Mouse (Mus musculus) kidney, embryonic 15.5 days (tissue): Measurements from ENCODE around the gene Dusp15. TPM values are rescaled to one million over a fixed set of nuclear protein-coding genes. Genes with fewer than 3 reads are reported as not detected.

Experiments used
- ATAC-seq: fragments of 200-750 bp; cut with Nextera tagmentation; replicated peaks from 2 replicates; pipeline ENCODE4 v1.8.0; 2017; ENCODE audit warnings: moderate TSS enrichment; ENCODE audit not compliant: low FRiP score
- H3K27ac ChIP-seq: fragments of 300-500 bp; sonication (generic); 2 replicates; pipeline ENCODE4 v1.5.1; 2015; ENCODE audit warnings: mild to moderate bottlenecking, inconsistent platforms
- H3K27me3 ChIP-seq: fragments of 300-500 bp; sonication (generic); 2 replicates; pipeline ENCODE4 v1.6.1; 2015; ENCODE audit warnings: inconsistent platforms
- H3K36me3 ChIP-seq: fragments of 300-500 bp; sonication (generic); 2 replicates; pipeline ENCODE4 v1.6.1; 2015; ENCODE audit warnings: inconsistent platforms
- H3K4me1 ChIP-seq: fragments of 300-500 bp; sonication (generic); 2 replicates; pipeline ENCODE4 v1.6.1; 2015; ENCODE audit warnings: inconsistent platforms
- H3K4me2 ChIP-seq: fragments of 300-500 bp; sonication (generic); 2 replicates; pipeline ENCODE4 v1.6.1; 2015; ENCODE audit warnings: moderate library complexity, mild to moderate bottlenecking, inconsistent platforms
- H3K4me3 ChIP-seq: fragments of 300-500 bp; sonication (generic); replicated peaks from 2 replicates; pipeline ENCODE4 v1.5.1; 2015; ENCODE audit warnings: mild to moderate bottlenecking, inconsistent platforms
- H3K9ac ChIP-seq: fragments of 300-500 bp; sonication (generic); 2 replicates; pipeline ENCODE4 v1.6.1; 2015; ENCODE audit warnings: mild to moderate bottlenecking, inconsistent platforms
- H3K9me3 ChIP-seq: fragments of 300-500 bp; sonication (generic); replicated peaks from 2 replicates; pipeline ENCODE4 v1.6.1; 2016; ENCODE audit warnings: inconsistent platforms
- WGBS: fragments of 180-500 bp; shearing (Covaris S2); methylation state at CpG from one replicate; pipeline ENCODE4 v1.1.7; 2015; ENCODE audit warnings: mixed read lengths; 5-methylcytosine and 5-hydroxymethylcytosine counted together
- polyA plus RNA-seq: library from polyadenylated mRNA; unstranded; fragments of >200 nt; fragmentation: Nextera tagmentation; extraction: Ambion mirVana; gene quantifications from 2 replicates; pipeline ENCODE4 v1.2.1, GENCODE M21; 2015

Gene Dusp15
- polyA plus RNA-seq, 1 experiment from 2014 or later: 3.1 TPM

DNA sequence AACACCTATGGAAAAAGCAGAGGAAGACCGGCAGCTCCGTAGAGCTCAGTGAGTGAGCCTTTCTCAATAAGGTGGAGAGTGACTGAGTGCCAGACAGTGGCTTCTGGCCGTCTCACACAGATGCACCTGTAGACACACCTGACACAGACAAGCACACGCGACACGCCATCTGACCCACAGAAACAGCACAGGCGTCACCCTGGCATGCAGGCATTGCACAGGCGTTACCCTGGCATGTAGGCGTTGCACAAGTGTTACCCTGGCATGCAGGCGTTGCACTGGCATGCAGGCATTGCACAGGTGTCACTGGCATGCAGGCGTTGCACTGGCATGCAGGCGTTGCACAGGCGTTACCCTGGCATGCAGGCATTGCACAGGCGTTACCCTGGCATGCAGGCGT lies 50.2 kb downstream of the Dusp15 start:
- no peaks in the 10 kb centered on the region for H3K9me3 ChIP-seq
- H3K27me3 ChIP-seq: no peaks in the 10 kb centered on the region
- H3K27ac ChIP-seq: no peak overlapping the region
- H3K36me3 ChIP-seq: peaks cover 3% of the 10 kb centered on the region; the same call in 1 of the 2 replicates
- peaks cover 39% of the 10 kb centered on the region for H3K4me1 ChIP-seq
- no peak overlapping the region for H3K4me3 ChIP-seq
- ATAC-seq: no peak
- no peak overlapping the region for H3K4me2 ChIP-seq
- H3K9ac ChIP-seq: no peak overlapping the region
- WGBS: 92% methylated on average over 15 of the region's 15 CpGs

DNA sequence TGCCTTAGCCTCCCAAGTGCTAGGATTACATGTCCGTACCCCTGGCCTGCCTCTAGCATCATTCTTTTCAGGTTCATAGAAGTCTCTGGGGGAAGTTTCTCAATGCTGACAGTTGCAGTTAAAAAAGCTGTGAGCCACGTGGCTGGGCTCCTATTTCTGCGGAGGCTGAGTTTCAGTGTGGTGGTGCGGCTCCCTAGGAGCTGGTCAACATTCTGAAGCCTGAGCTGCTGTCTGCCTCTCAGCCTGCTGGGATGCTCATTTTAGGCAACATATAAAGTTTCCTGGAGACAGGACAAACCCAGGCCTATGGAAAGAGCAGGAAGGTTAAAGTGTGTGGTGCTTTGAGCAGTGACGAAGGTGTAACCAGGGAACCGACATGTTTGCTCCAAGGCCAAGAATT lies 52.5 kb downstream of the Dusp15 start:
- H3K9me3 ChIP-seq: no peaks in the 10 kb centered on the region
- H3K4me1 ChIP-seq: peaks cover 21% of the 10 kb centered on the region
- H3K27ac ChIP-seq: 0 out of 2 replicates have a peak overlapping the region, but pooled peaks have one; percentile 6
- no peak overlapping the region for H3K9ac ChIP-seq
- H3K27me3 ChIP-seq: no peaks in the 10 kb centered on the region
- no peak for ATAC-seq
- no peak overlapping the region for H3K4me2 ChIP-seq
- 55% methylated on average over 6 of the region's 6 CpGs for WGBS
- no peak overlapping the region for H3K4me3 ChIP-seq
- H3K36me3 ChIP-seq: peaks cover 26% of the 10 kb centered on the region

DNA sequence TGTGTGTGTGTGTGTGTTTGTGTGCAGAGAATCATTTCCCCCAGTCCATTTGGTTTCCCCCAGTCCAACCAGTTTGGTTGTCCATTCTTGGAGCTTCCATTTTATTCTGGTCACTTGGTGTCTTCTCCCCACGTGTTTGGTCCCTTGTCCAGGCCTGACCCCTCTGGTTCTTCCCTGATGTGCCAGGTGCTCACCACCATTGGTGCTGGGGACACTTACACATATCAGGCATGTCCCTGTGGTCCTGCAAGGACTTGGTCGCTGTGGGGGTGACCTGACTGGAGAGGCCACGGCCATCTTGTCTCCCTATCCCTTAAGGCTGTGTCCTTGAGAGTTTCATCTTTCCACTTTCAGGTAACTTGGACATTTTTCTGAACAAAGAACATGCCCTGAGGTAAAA lies 54.6 kb downstream of the Dusp15 start:
- no peak overlapping the region for H3K9ac ChIP-seq
- no peaks in the 10 kb centered on the region for H3K9me3 ChIP-seq
- WGBS: 88% methylated on average over 3 of the region's 3 CpGs
- H3K36me3 ChIP-seq: peaks cover 47% of the 10 kb centered on the region
- H3K4me3 ChIP-seq: no peak overlapping the region
- ATAC-seq: no peak
- no peak overlapping the region for H3K27ac ChIP-seq
- no peak overlapping the region for H3K4me2 ChIP-seq
- peaks cover 4% of the 10 kb centered on the region; the same call in 1 of the 2 replicates for H3K4me1 ChIP-seq
- no peaks in the 10 kb centered on the region for H3K27me3 ChIP-seq

DNA sequence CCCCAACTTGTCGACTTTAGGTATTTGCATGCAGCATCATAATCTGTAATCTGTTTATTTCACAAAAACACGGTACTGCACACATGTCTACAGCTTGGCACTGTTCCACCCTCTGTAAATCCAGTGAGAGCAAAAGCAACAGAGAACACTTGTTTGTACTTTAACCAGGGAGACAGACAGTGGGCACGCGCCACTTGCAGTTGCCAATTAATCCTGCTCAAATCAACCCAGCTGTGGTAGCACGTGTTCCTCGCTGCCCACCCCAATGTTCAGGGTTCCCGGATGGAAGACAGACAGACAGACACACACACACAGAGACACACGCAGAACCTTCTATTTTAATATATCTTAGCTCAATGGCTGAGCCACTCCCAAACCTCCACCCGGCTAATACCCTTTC lies 55.7 kb downstream of the Dusp15 start:
- H3K9ac ChIP-seq: no peak overlapping the region
- H3K36me3 ChIP-seq: peaks cover 57% of the 10 kb centered on the region
- H3K4me2 ChIP-seq: no peak overlapping the region
- ATAC-seq: no peak
- WGBS: 92% methylated on average over 9 of the region's 9 CpGs
- H3K27ac ChIP-seq: no peak overlapping the region
- no peak overlapping the region for H3K4me3 ChIP-seq
- H3K27me3 ChIP-seq: no peaks in the 10 kb centered on the region
- no peaks in the 10 kb centered on the region for H3K4me1 ChIP-seq
- H3K9me3 ChIP-seq: no peaks in the 10 kb centered on the region

Other genes with a start within 250 kb of the Dusp15 start
- 133 and 143 TPM in 2 replicates for gene Id1, start 215.4 kb downstream of the Dusp15 start, polyA plus RNA-seq
- gene Cox4i2, start 197.5 kb downstream of the Dusp15 start, polyA plus RNA-seq: 16.4 and 20.9 TPM in 2 replicates
- 99.5 and 106 TPM in 2 replicates for gene Bcl2l1, start 120.0 kb downstream of the Dusp15 start, polyA plus RNA-seq
- gene Tpx2, start 103.7 kb downstream of the Dusp15 start, polyA plus RNA-seq: 88.5 and 98.2 TPM in 2 replicates
- gene Mylk2, start 40.3 kb downstream of the Dusp15 start, polyA plus RNA-seq: 0.43 and 0.77 TPM in 2 replicates
- 5.1 and 6.9 TPM in 2 replicates for gene Foxs1, start 18.5 kb downstream of the Dusp15 start, polyA plus RNA-seq
- 1.1 and 1.6 TPM in 2 replicates for gene Ttll9, start 10.8 kb upstream of the Dusp15 start, polyA plus RNA-seq
- gene Pdrg1, start 63.7 kb upstream of the Dusp15 start, polyA plus RNA-seq: 111 and 112 TPM in 2 replicates
- not detected in 2 replicates for gene Xkr7, start 80.2 kb upstream of the Dusp15 start, polyA plus RNA-seq
- gene Ccm2l, start 114.3 kb upstream of the Dusp15 start, polyA plus RNA-seq: 3.5 and 3.6 TPM in 2 replicates
- gene Hck, start 156.8 kb upstream of the Dusp15 start, polyA plus RNA-seq: 5.3 and 5.4 TPM in 2 replicates
- 90.9 and 93.2 TPM in 2 replicates for gene Tm9sf4, start 209.6 kb upstream of the Dusp15 start, polyA plus RNA-seq